Mouse (Mus musculus) gastrocnemius, postnatal 25 days (tissue): ENCODE measurements at regions not wholly inside any gene's neighbourhood (a gene's known extent, or its start where the extent isn't known, plus 50 kb on each side); places are given as distances from the start of the nearest gene placed in this dataset.
A peak's percentile ranks its signal among the peaks of the same experiment; 100 is the strongest.
"Not testable (repeated sequence)": the region's sequence is repeated elsewhere in the genome, so short reads cannot be mapped to it uniquely, and the experiment has no call there.

ENCODE experiments used
- DNase-seq: peaks from one replicate; pipeline ENCODE4 v3.0.0; 2022

- DNase-seq = no peak
Measured at GRCm38 (mm10) chr12:47163171-47163570, 344.4 kb upstream of the Nova1 start.

GRCm38 (mm10) chr12:47162624-47163151 lies 344.0 kb upstream of the Nova1 start:
- no peak for DNase-seq

GRCm38 (mm10) chr12:47160626-47161025 lies 341.9 kb upstream of the Nova1 start:
- no peak for DNase-seq

- DNase-seq = not testable (repeated sequence)
Measured at GRCm38 (mm10) chr12:47155916-47156315, 337.2 kb upstream of the Nova1 start.

- DNase-seq = no peak
Measured at GRCm38 (mm10) chr12:47140677-47141076, 321.9 kb upstream of the Nova1 start.

GRCm38 (mm10) chr12:47129821-47130220 lies 311.1 kb upstream of the Nova1 start:
- no peak for DNase-seq

GRCm38 (mm10) chr12:47128596-47128995 lies 309.9 kb upstream of the Nova1 start:
- no peak for DNase-seq

- DNase-seq = no peak
Measured at GRCm38 (mm10) chr12:47121426-47121825, 302.7 kb upstream of the Nova1 start.

- DNase-seq = peak; percentile 36
Measured at GRCm38 (mm10) chr12:47117504-47117903, 298.8 kb upstream of the Nova1 start.

- no peak for DNase-seq
Measured at GRCm38 (mm10) chr12:47089234-47089633, 270.5 kb upstream of the Nova1 start.

GRCm38 (mm10) chr12:47074961-47075360 lies 256.2 kb upstream of the Nova1 start:
- no peak for DNase-seq

- no peak for DNase-seq
Measured at GRCm38 (mm10) chr12:47052474-47052873, 233.7 kb upstream of the Nova1 start.

GRCm38 (mm10) chr12:47020810-47021348 lies 202.2 kb upstream of the Nova1 start:
- DNase-seq = no peak

- peak; percentile 63 for DNase-seq
Measured at GRCm38 (mm10) chr12:46992343-46992742, 173.6 kb upstream of the Nova1 start.

- DNase-seq = no peak
Measured at GRCm38 (mm10) chr12:46988972-46989371, 170.2 kb upstream of the Nova1 start.

GRCm38 (mm10) chr12:46950223-46950779 lies 131.6 kb upstream of the Nova1 start:
- DNase-seq = no peak

- DNase-seq = no peak
Measured at GRCm38 (mm10) chr12:46945707-46946106, 127.0 kb upstream of the Nova1 start.

GRCm38 (mm10) chr12:46931086-46931485 lies 112.4 kb upstream of the Nova1 start:
- DNase-seq = no peak

- peak; percentile 71 for DNase-seq
Measured at GRCm38 (mm10) chr12:46917286-46917685, 98.6 kb upstream of the Nova1 start.

GRCm38 (mm10) chr12:46878164-46878563 lies 59.4 kb upstream of the Nova1 start:
- no peak for DNase-seq

GRCm38 (mm10) chr12:46870130-46870529 lies 51.4 kb upstream of the Nova1 start:
- no peak for DNase-seq
